Mouse (Mus musculus) layer of hippocampus, postnatal 36 days (tissue): ENCODE results near the gene Ptpn18. TPM values are rescaled to one million over a fixed set of nuclear protein-coding genes. Genes with fewer than 3 reads are reported as not detected.
"Not testable (repeated sequence)": the region's sequence is repeated elsewhere in the genome, so short reads cannot be mapped to it uniquely, and the experiment has no call there.

Experiments
- DNase-seq, 2 experiments: peaks; one replicate each; pipeline ENCODE4 v3.0.0; 2022
- total RNA-seq, 2 experiments: library from RNA; stranded (reverse); gene quantifications; 2 replicates each; pipeline ENCODE4 v1.2.3; 2021

Gene Ptpn18
- 1 to 10 TPM; 5.0 to 5.7 TPM for total RNA-seq

- DNase-seq: peak; percentile 84 to 89
Measured at GRCm38 (mm10) chr1:34459284-34460060, at the start of gene Ptpn18. Gene Ptpn18, plus strand, starts transcription at chr1:34459762.

- no peak for DNase-seq
Measured at GRCm38 (mm10) chr1:34428466-34428865, 31.1 kb upstream of the Ptpn18 start.

GRCm38 (mm10) chr1:34429281-34429680 lies 30.3 kb upstream of the Ptpn18 start:
- no peak for DNase-seq

GRCm38 (mm10) chr1:34430981-34431380 lies 28.6 kb upstream of the Ptpn18 start:
- DNase-seq: no peak

GRCm38 (mm10) chr1:34431431-34431830 lies 28.1 kb upstream of the Ptpn18 start:
- DNase-seq: no peak

GRCm38 (mm10) chr1:34432411-34432775 lies 27.2 kb upstream of the Ptpn18 start:
- no peak for DNase-seq

GRCm38 (mm10) chr1:34432776-34433481 lies 26.6 kb upstream of the Ptpn18 start:
- DNase-seq: peak; percentile 34 to 35

- DNase-seq: no peak
Measured at GRCm38 (mm10) chr1:34433891-34434521, 25.6 kb upstream of the Ptpn18 start.

- peak; percentile 92 to 94 for DNase-seq
Measured at GRCm38 (mm10) chr1:34434660-34435160, 24.9 kb upstream of the Ptpn18 start.

- no peak for DNase-seq
Measured at GRCm38 (mm10) chr1:34435371-34436120, 24.0 kb upstream of the Ptpn18 start.

- DNase-seq: no peak
Measured at GRCm38 (mm10) chr1:34436374-34436773, 23.2 kb upstream of the Ptpn18 start.

- DNase-seq: not testable (repeated sequence)
Measured at GRCm38 (mm10) chr1:34437366-34437765, 22.2 kb upstream of the Ptpn18 start.

- no peak for DNase-seq
Measured at GRCm38 (mm10) chr1:34438381-34439051, 21.0 kb upstream of the Ptpn18 start.

- DNase-seq: peak; percentile 91 to 93
Measured at GRCm38 (mm10) chr1:34439215-34439960, 20.2 kb upstream of the Ptpn18 start, which contains the start of the genes Ccdc115 and Imp4. Gene Ccdc115, minus strand, starts transcription at chr1:34439672. Gene Imp4, plus strand, starts transcription at chr1:34439851.

- DNase-seq: no peak
Measured at GRCm38 (mm10) chr1:34439961-34440630, 19.5 kb upstream of the Ptpn18 start.

GRCm38 (mm10) chr1:34443124-34443523 lies 16.4 kb upstream of the Ptpn18 start:
- DNase-seq: no peak

- no peak for DNase-seq
Measured at GRCm38 (mm10) chr1:34458431-34458830, 1.1 kb upstream of the Ptpn18 start.

GRCm38 (mm10) chr1:34460061-34460441 lies 489 bp downstream of the Ptpn18 start:
- no peak for DNase-seq

GRCm38 (mm10) chr1:34462766-34463165 lies 3.2 kb downstream of the Ptpn18 start:
- peak in 1 of 2 experiments; percentile 55 for DNase-seq

GRCm38 (mm10) chr1:34464310-34464817 lies 4.8 kb downstream of the Ptpn18 start:
- no peak for DNase-seq
